Mouse (Mus musculus): ENCODE measurements at regions not wholly inside any gene's neighbourhood (a gene's known extent, or its start where the extent isn't known, plus 50 kb on each side); places are given as distances from the start of the nearest gene placed in this dataset.

DNA sequence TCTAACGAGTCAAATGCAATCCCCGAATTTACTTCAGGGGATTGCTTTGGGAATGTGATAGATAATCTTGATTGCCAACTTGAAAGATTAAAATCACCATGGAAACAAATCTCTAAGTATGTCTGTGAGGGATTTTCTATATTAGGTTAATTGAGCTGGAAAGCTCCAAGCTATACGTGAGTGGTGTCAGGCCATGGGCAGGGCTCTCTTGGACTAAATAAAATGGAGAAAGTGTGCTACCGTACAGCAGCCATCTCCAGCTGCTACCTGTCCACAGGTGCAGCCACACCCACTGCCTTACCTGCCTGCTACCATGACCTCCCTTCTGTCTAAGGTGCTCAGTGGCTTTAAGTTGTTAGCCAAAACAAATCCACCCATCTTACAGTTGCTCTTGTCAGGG is 345.0 kb upstream of the Sphkap start:
- ATAC-seq (no peak), DNase-seq (ENCODE audit: low spot score) (no peak)
- Histone ChIP-seq H3K4me1 (ENCODE audit: control insufficient read depth, insufficient read depth, low read length) (0 out of 2 replicates have a peak, but pooled peaks cover 2% of the 10 kb centered on the region), H3K9ac (ENCODE audit: low read length) (no peak overlapping the region), H3K27me3 (replicated peaks; ENCODE audit: control insufficient read depth, insufficient read depth, low read length) (no peaks in the 10 kb centered on the region), H3K36me3 (ENCODE audit: control insufficient read depth, insufficient read depth, low read length) (no peaks in the 10 kb centered on the region), H3K4me3 (ENCODE audit: low read depth, low read length) (no peak overlapping the region), H3K9me3 (replicated peaks; ENCODE audit: control insufficient read depth, low read length) (no peaks in the 10 kb centered on the region), H3K27ac (ENCODE audit: low read depth, low read length) (0 out of 2 replicates have a peak overlapping the region, but pooled peaks have one; percentile 27), H3K4me2 (ENCODE audit: low read length) (no peak overlapping the region)
- WGBS, result 43% methylated on average over 4 of the region's 4 CpGs

DNA sequence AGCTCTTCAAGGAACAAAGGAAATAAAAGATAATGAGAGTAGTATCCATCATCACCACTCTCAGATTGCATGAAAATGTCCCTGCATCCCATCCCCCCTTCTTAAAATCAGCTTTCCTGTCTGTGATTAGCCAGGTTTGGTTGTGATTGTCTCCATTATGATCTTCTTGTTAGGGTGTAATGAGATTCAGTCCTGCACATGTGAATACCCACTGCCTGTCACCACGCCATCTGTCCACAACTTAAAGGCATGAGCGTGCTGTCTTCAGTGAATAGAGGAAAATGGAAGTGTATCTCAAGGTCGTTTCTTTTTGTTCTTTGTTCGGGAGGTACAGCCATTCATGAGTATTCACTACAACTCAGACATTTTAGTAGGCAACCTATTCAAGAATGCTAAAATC is 341.0 kb upstream of the Sphkap start:
- peaks cover 2% of the 10 kb centered on the region; the same call in 1 of the 2 replicates for H3K4me1 ChIP-seq (ENCODE audit: control insufficient read depth, insufficient read depth, low read length)
- H3K4me3 ChIP-seq (ENCODE audit: low read depth, low read length), result no peak overlapping the region
- peak overlapping the region; percentile 72 for H3K27ac ChIP-seq (ENCODE audit: low read depth, low read length)
- no peaks in the 10 kb centered on the region for H3K27me3 ChIP-seq (replicated peaks; ENCODE audit: control insufficient read depth, insufficient read depth, low read length)
- no peak overlapping the region for H3K9ac ChIP-seq (ENCODE audit: low read length)
- no peak overlapping the region for H3K4me2 ChIP-seq (ENCODE audit: low read length)
- WGBS, result 12% methylated on average over 4 of the region's 4 CpGs
- DNase-seq (ENCODE audit: low spot score), result peak; percentile 86
- ATAC-seq, result peak; percentile 88
- no peaks in the 10 kb centered on the region for H3K36me3 ChIP-seq (ENCODE audit: control insufficient read depth, insufficient read depth, low read length)
- H3K9me3 ChIP-seq (replicated peaks; ENCODE audit: control insufficient read depth, low read length), result no peaks in the 10 kb centered on the region

DNA sequence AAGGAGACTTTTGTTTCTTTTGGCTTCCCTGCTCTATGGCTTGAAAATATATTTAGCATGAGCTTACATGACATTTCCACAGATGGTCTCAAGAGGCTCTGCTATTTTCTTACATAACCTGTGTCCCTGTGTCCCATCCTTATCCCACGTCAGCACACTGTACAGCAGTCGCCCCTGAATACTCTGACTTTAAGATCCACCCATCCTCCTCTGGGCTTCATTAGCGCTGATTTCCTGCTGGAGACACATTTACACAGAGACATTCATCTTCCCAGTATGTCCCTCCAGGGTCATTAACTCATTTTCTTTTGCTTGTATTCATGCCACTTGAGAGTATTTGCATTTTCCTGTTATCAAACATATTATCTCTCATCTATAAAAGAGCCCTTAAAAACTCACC is 340.1 kb upstream of the Sphkap start:
- no peaks in the 10 kb centered on the region for H3K9me3 ChIP-seq (replicated peaks; ENCODE audit: control insufficient read depth, low read length)
- DNase-seq (ENCODE audit: low spot score), result no peak
- no peak overlapping the region for H3K4me2 ChIP-seq (ENCODE audit: low read length)
- WGBS, result 54% methylated on average over 3 of the region's 3 CpGs
- H3K27ac ChIP-seq (ENCODE audit: low read depth, low read length), result no peak overlapping the region
- ATAC-seq, result no peak
- peaks cover 2% of the 10 kb centered on the region; the same call in 1 of the 2 replicates for H3K4me1 ChIP-seq (ENCODE audit: control insufficient read depth, insufficient read depth, low read length)
- H3K9ac ChIP-seq (ENCODE audit: low read length), result no peak overlapping the region
- H3K27me3 ChIP-seq (replicated peaks; ENCODE audit: control insufficient read depth, insufficient read depth, low read length), result no peaks in the 10 kb centered on the region
- H3K4me3 ChIP-seq (ENCODE audit: low read depth, low read length), result no peak overlapping the region
- H3K36me3 ChIP-seq (ENCODE audit: control insufficient read depth, insufficient read depth, low read length), result no peaks in the 10 kb centered on the region

DNA sequence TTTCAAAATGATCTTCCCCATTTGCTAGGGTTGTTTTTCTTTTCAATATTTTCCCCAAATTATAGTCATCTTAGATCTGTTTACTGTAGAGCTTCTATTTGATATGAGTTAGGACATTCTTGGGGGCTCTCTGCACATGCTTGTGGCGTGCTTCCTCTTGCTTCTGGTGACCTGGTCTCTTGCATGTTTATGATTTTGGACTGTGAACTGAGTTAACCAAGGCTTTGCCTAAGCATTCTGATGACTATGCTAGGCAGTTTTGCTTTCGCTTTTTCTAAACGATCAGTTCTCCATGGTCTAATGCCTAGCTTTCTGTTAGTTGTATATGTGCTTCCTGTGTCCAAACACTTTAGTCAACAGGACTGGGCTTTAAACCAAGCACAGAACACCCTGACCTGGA is 339.4 kb upstream of the Sphkap start:
- Histone ChIP-seq H3K4me2 (ENCODE audit: low read length) (no peak overlapping the region), H3K4me1 (ENCODE audit: control insufficient read depth, insufficient read depth, low read length) (peaks cover 2% of the 10 kb centered on the region; the same call in 1 of the 2 replicates), H3K4me3 (ENCODE audit: low read depth, low read length) (no peak overlapping the region), H3K27me3 (replicated peaks; ENCODE audit: control insufficient read depth, insufficient read depth, low read length) (no peaks in the 10 kb centered on the region), H3K9ac (ENCODE audit: low read length) (no peak overlapping the region), H3K27ac (ENCODE audit: low read depth, low read length) (no peak overlapping the region), H3K36me3 (ENCODE audit: control insufficient read depth, insufficient read depth, low read length) (no peaks in the 10 kb centered on the region), H3K9me3 (replicated peaks; ENCODE audit: control insufficient read depth, low read length) (no peaks in the 10 kb centered on the region)
- 95% methylated on average over 3 of the region's 3 CpGs for WGBS
- DNase-seq (ENCODE audit: low spot score), result no peak
- no peak for ATAC-seq

- H3K36me3 ChIP-seq (ENCODE audit: control insufficient read depth, insufficient read depth, low read length), result no peaks in the 10 kb centered on the region
- no peak overlapping the region for H3K4me2 ChIP-seq (ENCODE audit: low read length)
- no peaks in the 10 kb centered on the region for H3K9me3 ChIP-seq (replicated peaks; ENCODE audit: control insufficient read depth, low read length)
- WGBS, result 28% methylated on average over 6 of the region's 6 CpGs
- H3K27ac ChIP-seq (ENCODE audit: low read depth, low read length), result no peak overlapping the region
- ATAC-seq (peak; percentile 84), DNase-seq (ENCODE audit: low spot score) (peak; percentile 93)
- no peak overlapping the region for H3K4me3 ChIP-seq (ENCODE audit: low read depth, low read length)
- no peaks in the 10 kb centered on the region for H3K27me3 ChIP-seq (replicated peaks; ENCODE audit: control insufficient read depth, insufficient read depth, low read length)
- H3K9ac ChIP-seq (ENCODE audit: low read length), result no peak overlapping the region
- H3K4me1 ChIP-seq (ENCODE audit: control insufficient read depth, insufficient read depth, low read length), result peaks cover 2% of the 10 kb centered on the region; the same call in 1 of the 2 replicates
Measured at GRCm38 (mm10) chr1:83746036-83746435, 338.0 kb upstream of the Sphkap start.

GRCm38 (mm10) chr1:83736428-83737117 is 328.6 kb upstream of the Sphkap start:
- H3K27me3 ChIP-seq (replicated peaks; ENCODE audit: control insufficient read depth, insufficient read depth, low read length), result no peaks in the 10 kb centered on the region
- H3K9me3 ChIP-seq (replicated peaks; ENCODE audit: control insufficient read depth, low read length), result no peaks in the 10 kb centered on the region
- H3K9ac ChIP-seq (ENCODE audit: low read length), result no peak overlapping the region
- 41% methylated on average over 2 of the region's 2 CpGs for WGBS
- DNase-seq (ENCODE audit: low spot score), result peak; percentile 81
- no peaks in the 10 kb centered on the region for H3K4me1 ChIP-seq (ENCODE audit: control insufficient read depth, insufficient read depth, low read length)
- H3K4me2 ChIP-seq (ENCODE audit: low read length), result no peak overlapping the region
- H3K27ac ChIP-seq (ENCODE audit: low read depth, low read length), result no peak overlapping the region
- ATAC-seq, result peak; percentile 86
- H3K36me3 ChIP-seq (ENCODE audit: control insufficient read depth, insufficient read depth, low read length), result no peaks in the 10 kb centered on the region
- no peak overlapping the region for H3K4me3 ChIP-seq (ENCODE audit: low read depth, low read length)

GRCm38 (mm10) chr1:83731682-83732081 is 323.7 kb upstream of the Sphkap start:
- H3K9me3 ChIP-seq (replicated peaks; ENCODE audit: control insufficient read depth, low read length), result no peaks in the 10 kb centered on the region
- 68% methylated on average over 1 of the region's 1 CpGs for WGBS

DNA sequence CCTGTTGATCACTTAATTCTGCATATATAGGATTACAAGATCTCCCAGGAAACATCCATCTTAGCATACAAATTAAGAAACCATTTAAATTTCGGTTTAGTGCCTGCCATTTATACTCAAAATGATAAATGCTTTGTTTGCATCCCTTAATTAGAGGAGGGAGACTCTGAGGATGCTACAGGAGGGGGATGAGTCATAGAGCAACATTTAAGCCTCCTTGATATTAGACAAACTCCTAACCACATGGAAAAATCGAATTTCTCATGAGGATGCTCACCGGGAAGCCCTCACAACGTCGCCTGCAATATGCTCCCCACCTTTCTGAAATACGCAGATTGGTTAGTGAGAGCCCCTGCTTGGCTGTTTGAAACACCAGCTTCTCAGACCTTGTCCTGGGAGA is 320.8 kb upstream of the Sphkap start:
- ATAC-seq (no peak), DNase-seq (ENCODE audit: low spot score) (no peak)
- no peaks in the 10 kb centered on the region for H3K36me3 ChIP-seq (ENCODE audit: control insufficient read depth, insufficient read depth, low read length)
- no peaks in the 10 kb centered on the region for H3K4me1 ChIP-seq (ENCODE audit: control insufficient read depth, insufficient read depth, low read length)
- H3K9ac ChIP-seq (ENCODE audit: low read length), result no peak overlapping the region
- 67% methylated on average over 6 of the region's 6 CpGs for WGBS
- H3K4me2 ChIP-seq (ENCODE audit: low read length), result no peak overlapping the region
- H3K27ac ChIP-seq (ENCODE audit: low read depth, low read length), result no peak overlapping the region
- H3K4me3 ChIP-seq (ENCODE audit: low read depth, low read length), result no peak overlapping the region
- H3K9me3 ChIP-seq (replicated peaks; ENCODE audit: control insufficient read depth, low read length), result no peaks in the 10 kb centered on the region
- H3K27me3 ChIP-seq (replicated peaks; ENCODE audit: control insufficient read depth, insufficient read depth, low read length), result no peaks in the 10 kb centered on the region

More at GRCm38 (mm10) chr1:83731682-83732081, 323.7 kb upstream of the Sphkap start:
- ATAC-seq (no peak), DNase-seq (ENCODE audit: low spot score) (no peak)
- Histone ChIP-seq H3K4me3 (ENCODE audit: low read depth, low read length) (no peak overlapping the region), H3K27me3 (replicated peaks; ENCODE audit: control insufficient read depth, insufficient read depth, low read length) (no peaks in the 10 kb centered on the region), H3K4me1 (ENCODE audit: control insufficient read depth, insufficient read depth, low read length) (no peaks in the 10 kb centered on the region), H3K36me3 (ENCODE audit: control insufficient read depth, insufficient read depth, low read length) (no peaks in the 10 kb centered on the region), H3K4me2 (ENCODE audit: low read length) (no peak overlapping the region), H3K9ac (ENCODE audit: low read length) (no peak overlapping the region), H3K27ac (ENCODE audit: low read depth, low read length) (no peak overlapping the region)

- 90% methylated on average over 4 of the region's 4 CpGs for WGBS
- Histone ChIP-seq H3K4me3 (ENCODE audit: low read depth, low read length) (no peak overlapping the region), H3K27ac (ENCODE audit: low read depth, low read length) (no peak overlapping the region), H3K4me1 (ENCODE audit: control insufficient read depth, insufficient read depth, low read length) (no peaks in the 10 kb centered on the region), H3K27me3 (replicated peaks; ENCODE audit: control insufficient read depth, insufficient read depth, low read length) (no peaks in the 10 kb centered on the region), H3K4me2 (ENCODE audit: low read length) (no peak overlapping the region), H3K36me3 (ENCODE audit: control insufficient read depth, insufficient read depth, low read length) (no peaks in the 10 kb centered on the region), H3K9me3 (replicated peaks; ENCODE audit: control insufficient read depth, low read length) (no peaks in the 10 kb centered on the region), H3K9ac (ENCODE audit: low read length) (no peak overlapping the region)
- DNase-seq (ENCODE audit: low spot score) (no peak), ATAC-seq (peak; percentile 29; the same call in 1 of the 2 replicates)
Measured at GRCm38 (mm10) chr1:83727938-83728337, 319.9 kb upstream of the Sphkap start.

Data from forebrain, embryonic 14.5 days (tissue).